Mouse (Mus musculus) frontal cortex, postnatal 10 days (tissue): ENCODE measurements around the gene Gtpbp8.

Experiments used
- DNase-seq, 2 experiments: peaks; one replicate each; pipeline ENCODE4 v3.0.0; 2022; ENCODE audit warnings: low spot score in 2 of 2, mixed read lengths in 1 of 2

Gtpbp8 gene

GRCm38 (mm10) chr16:44725286-44726223 is 20.6 kb downstream of the Gtpbp8 start:
- DNase-seq: peak; percentile 56 to 68

GRCm38 (mm10) chr16:44724847-44725246 is 21.3 kb downstream of the Gtpbp8 start:
- DNase-seq: peak; percentile 35 to 42

- peak; percentile 87 to 93 for DNase-seq
Measured at GRCm38 (mm10) chr16:44724083-44724787, 21.9 kb downstream of the Gtpbp8 start, which contains the start of gene Nepro. TSS of gene Nepro (plus strand) at chr16:44724301.

- DNase-seq: no peak
Measured at GRCm38 (mm10) chr16:44722666-44723065, 23.5 kb downstream of the Gtpbp8 start.

- no peak for DNase-seq
Measured at GRCm38 (mm10) chr16:44720518-44720917, 25.6 kb downstream of the Gtpbp8 start.

GRCm38 (mm10) chr16:44719349-44719748 is 26.8 kb downstream of the Gtpbp8 start:
- no peak for DNase-seq

GRCm38 (mm10) chr16:44717838-44718237 is 28.3 kb downstream of the Gtpbp8 start:
- DNase-seq: no peak

- no peak for DNase-seq
Measured at GRCm38 (mm10) chr16:44717141-44717634, 29.0 kb downstream of the Gtpbp8 start.

GRCm38 (mm10) chr16:44716305-44717140 is 29.6 kb downstream of the Gtpbp8 start:
- DNase-seq: no peak

- no peak for DNase-seq
Measured at GRCm38 (mm10) chr16:44703458-44703857, 42.7 kb downstream of the Gtpbp8 start.

GRCm38 (mm10) chr16:44702272-44702671 is 43.9 kb downstream of the Gtpbp8 start:
- no peak for DNase-seq

GRCm38 (mm10) chr16:44701155-44701554 is 45.0 kb downstream of the Gtpbp8 start:
- DNase-seq: no peak

- DNase-seq: no peak
Measured at GRCm38 (mm10) chr16:44697473-44698205, 48.5 kb downstream of the Gtpbp8 start.

- DNase-seq: no peak
Measured at GRCm38 (mm10) chr16:44695859-44696620, 50.1 kb downstream of the Gtpbp8 start.

GRCm38 (mm10) chr16:44695214-44695858 is 50.8 kb downstream of the Gtpbp8 start:
- no peak for DNase-seq

GRCm38 (mm10) chr16:44693695-44694094 is 52.5 kb downstream of the Gtpbp8 start:
- no peak for DNase-seq

GRCm38 (mm10) chr16:44692541-44692940 is 53.6 kb downstream of the Gtpbp8 start:
- DNase-seq: no peak

GRCm38 (mm10) chr16:44691561-44692141 is 54.5 kb downstream of the Gtpbp8 start:
- DNase-seq: peak; percentile 21 to 51

- DNase-seq: no peak
Measured at GRCm38 (mm10) chr16:44691066-44691465, 55.1 kb downstream of the Gtpbp8 start.
